Mouse (Mus musculus) embryonic fibroblast, embryonic 13.5 days (primary cell): ENCODE data around the gene Elovl7. TPM values are rescaled to one million over a fixed set of nuclear protein-coding genes. Genes with fewer than 3 reads are reported as not detected.

Experiments
- H3K27ac ChIP-seq: 2 replicates; pipeline ENCODE4 v1.5.1; 2012; ENCODE audit warnings: low read length, control low read depth, inconsistent platforms; ENCODE audit not compliant: insufficient read depth
- H3K4me1 ChIP-seq: 2 replicates; pipeline ENCODE4 v1.6.1; 2011; ENCODE audit warnings: low read length; ENCODE audit not compliant: control insufficient read depth, insufficient read depth
- H3K4me3 ChIP-seq: 2 replicates; pipeline ENCODE4 v1.5.1; 2011; ENCODE audit warnings: mild to moderate bottlenecking, control low read depth, low read length; ENCODE audit not compliant: insufficient read depth
- CTCF ChIP-seq: IDR thresholded peaks from 2 replicates; pipeline ENCODE4 v1.5.1; 2011; ENCODE audit warnings: mild to moderate bottlenecking, control low read depth, low read length, moderate library complexity, borderline replicate concordance; ENCODE audit not compliant: insufficient read depth
- POLR2A ChIP-seq: IDR thresholded peaks from 2 replicates; pipeline ENCODE4 v1.6.1; 2011; ENCODE audit warnings: low read depth, mild to moderate bottlenecking, control low read depth, low read length, moderate library complexity
- polyA plus RNA-seq: library from polyadenylated mRNA; stranded (reverse); fragments of >200 nt; gene quantifications from 2 replicates; pipeline ENCODE4 v1.2.4, GENCODE M21; 2011; ENCODE audit warnings: low read depth; ENCODE audit not compliant: missing spikeins, insufficient read length

The Elovl7 gene
- polyA plus RNA-seq, 1 experiment, result 1.5 TPM

GRCm38 (mm10) chr13:108323317-108323716 lies 109.1 kb downstream of the Elovl7 start:
- Histone ChIP-seq H3K27ac (no peak overlapping the region), H3K4me3 (no peak overlapping the region), H3K4me1 (no peaks in the 10 kb centered on the region)
- TF ChIP-seq POLR2A, result no peak
- TF ChIP-seq CTCF, result no peak

GRCm38 (mm10) chr13:108323866-108324829 lies 109.9 kb downstream of the Elovl7 start:
- no peak overlapping the region for H3K4me3 ChIP-seq
- TF ChIP-seq CTCF (no peak), POLR2A (no peak)
- no peak overlapping the region for H3K27ac ChIP-seq
- H3K4me1 ChIP-seq, result no peaks in the 10 kb centered on the region

GRCm38 (mm10) chr13:108325871-108326270 lies 111.7 kb downstream of the Elovl7 start:
- no peak overlapping the region for H3K27ac ChIP-seq
- no peak overlapping the region for H3K4me3 ChIP-seq
- no peak for TF ChIP-seq POLR2A
- TF ChIP-seq CTCF, result no peak
- H3K4me1 ChIP-seq, result no peaks in the 10 kb centered on the region; the same call in 1 of the 2 replicates

GRCm38 (mm10) chr13:108326351-108326750 lies 112.1 kb downstream of the Elovl7 start:
- TF ChIP-seq CTCF, result no peak
- TF ChIP-seq POLR2A, result no peak
- no peak overlapping the region for H3K4me3 ChIP-seq
- no peak overlapping the region for H3K27ac ChIP-seq
- no peaks in the 10 kb centered on the region; the same call in 1 of the 2 replicates for H3K4me1 ChIP-seq

- Histone ChIP-seq H3K4me3 (no peak overlapping the region), H3K4me1 (no peaks in the 10 kb centered on the region; the same call in 1 of the 2 replicates), H3K27ac (no peak overlapping the region)
- TF ChIP-seq POLR2A, result no peak
Observed at GRCm38 (mm10) chr13:108327047-108327446, 112.8 kb downstream of the Elovl7 start.

- TF ChIP-seq CTCF (no peak), POLR2A (no peak)
- Histone ChIP-seq H3K4me1 (no peaks in the 10 kb centered on the region; the same call in 1 of the 2 replicates), H3K27ac (no peak overlapping the region), H3K4me3 (no peak overlapping the region)
Observed at GRCm38 (mm10) chr13:108328406-108329180, 114.4 kb downstream of the Elovl7 start.

GRCm38 (mm10) chr13:108329693-108330092 lies 115.5 kb downstream of the Elovl7 start:
- Histone ChIP-seq H3K27ac (no peak overlapping the region), H3K4me1 (no peaks in the 10 kb centered on the region; the same call in 1 of the 2 replicates), H3K4me3 (no peak overlapping the region)
- TF ChIP-seq CTCF (no peak), POLR2A (no peak)

Other genes with a start within 250 kb of the Elovl7 start
- gene Smim15, start 170.0 kb upstream of the Elovl7 start, polyA plus RNA-seq, result 109 and 139 TPM in 2 replicates
- gene Ndufaf2, start 55.8 kb upstream of the Elovl7 start, polyA plus RNA-seq, result 49.5 and 52.6 TPM in 2 replicates
- 5.5 and 8.4 TPM in 2 replicates for gene Ercc8, start 55.7 kb upstream of the Elovl7 start, polyA plus RNA-seq
- 2.5 and 3.5 TPM in 2 replicates for gene Depdc1b, start 101.9 kb downstream of the Elovl7 start, polyA plus RNA-seq
- 26.9 and 37.0 TPM in 2 replicates for gene Pde4d, start 235.5 kb downstream of the Elovl7 start, polyA plus RNA-seq